Mouse (Mus musculus): ENCODE measurements at regions not wholly inside any gene's neighbourhood (a gene's known extent, or its start where the extent isn't known, plus 50 kb on each side); places are given as distances from the start of the nearest gene placed in this dataset.

DNA sequence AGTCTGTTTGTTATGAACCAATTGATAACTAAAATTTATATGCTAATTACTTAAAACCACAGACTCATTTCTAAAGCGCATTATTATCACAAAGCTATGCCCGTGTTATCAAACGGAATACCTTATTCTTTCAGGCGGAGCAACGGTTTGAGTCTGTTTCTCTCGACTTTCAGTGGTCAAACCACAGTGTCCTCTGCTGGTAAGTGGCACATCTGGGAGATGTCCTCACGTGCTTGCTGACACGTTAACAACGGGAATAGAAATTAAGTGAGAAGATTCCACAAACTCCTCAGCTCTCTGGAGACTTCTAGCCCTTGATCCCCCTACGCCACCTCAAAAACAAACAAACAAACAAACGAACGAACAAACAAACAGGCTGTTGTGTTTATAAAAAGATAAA lies 58.9 kb upstream of the Syt13 start:
- no peak for DNase-seq (ENCODE audit: low read depth, low spot score)

DNA sequence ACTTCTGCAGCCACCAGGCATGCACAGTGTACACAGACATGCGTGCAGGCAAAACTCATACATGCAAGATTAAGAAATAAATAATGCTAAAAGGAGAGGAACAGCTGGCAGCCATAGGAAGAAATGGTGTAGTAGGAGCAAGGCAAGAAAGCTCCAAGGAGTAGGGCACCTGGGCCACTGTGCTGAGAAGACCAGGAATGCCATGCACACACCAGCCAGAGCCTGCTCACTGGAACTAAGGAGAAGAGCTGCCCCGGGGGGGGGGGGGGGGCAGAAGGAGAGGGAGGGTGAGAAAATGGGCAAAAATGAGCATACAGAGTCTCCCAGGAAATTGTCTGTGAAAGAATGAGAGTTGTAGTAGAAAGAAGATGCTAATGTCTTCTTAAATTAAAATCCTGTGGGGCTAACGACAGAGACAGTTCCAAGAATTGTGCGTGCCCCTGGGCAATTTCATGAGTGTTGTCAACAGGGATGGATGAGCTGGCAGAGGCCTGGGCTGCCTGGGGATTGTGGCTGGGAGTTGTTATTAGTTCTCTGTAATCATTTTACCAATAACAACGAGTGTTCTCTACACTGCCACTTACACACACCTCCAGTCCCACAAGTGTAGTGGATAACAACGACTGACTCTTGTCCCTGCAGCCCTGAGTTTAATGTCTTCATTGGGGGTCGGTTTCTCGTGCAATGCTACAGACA lies 54.2 kb upstream of the Syt13 start:
- DNase-seq (ENCODE audit: low read depth, low spot score) = no peak
